In genomic region chr12:107549452-107550296, GRCm38 (mm10) we compare ENCODE assay signal across 14 mouse cellular contexts.
DNase-seq lines count a peak whose midpoint lies in the region; ATAC-seq and TF ChIP-seq lines count a peak whose summit lies in the region.
"Had no signal": no experiment of that assay in that cellular context is flagged by ENCODE, and none has a peak within 500 bp of the region (broad histone marks: within the 10 kb centered on the region; RNA-seq: fewer than 3 reads in every experiment).

No protein-coding gene starts in this region.

- no peaks in the 10 kb centered on the region; the same call in 1 of the 2 replicates for H3K27me3 ChIP-seq in cerebellum, adult 2 months (ENCODE audit: control insufficient read depth, insufficient read depth, low read length)
- no peaks in the 10 kb centered on the region for H3K27me3 ChIP-seq in embryonic facial prominence, embryonic 14.5 days (replicated peaks; ENCODE audit: control insufficient read depth, insufficient read depth, low read length)
- H3K27me3 ChIP-seq in limb, embryonic 12.5 days = no peaks in the 10 kb centered on the region
- H3K27me3 ChIP-seq: embryonic facial prominence, embryonic 13.5 days; lung, embryonic 15.5 days; midbrain, embryonic 12.5 days had no signal

- no peak overlapping the region for H3K9ac ChIP-seq in embryonic facial prominence, embryonic 14.5 days (ENCODE audit: low read depth, low read length)
- H3K9ac ChIP-seq in limb, embryonic 12.5 days (replicated peaks) = no peak overlapping the region
- H3K9ac ChIP-seq: embryonic facial prominence, embryonic 13.5 days; lung, embryonic 15.5 days; midbrain, embryonic 12.5 days had no signal

- ATAC-seq in cerebellum, adult (ENCODE audit: insufficient number of reproducible peaks, low FRiP score, low TSS enrichment) = no peak
- peak; percentile 76; the same call in 1 of the 2 replicates for ATAC-seq in embryonic facial prominence, embryonic 14.5 days (ENCODE audit: low read depth)
- ATAC-seq in limb, embryonic 12.5 days (ENCODE audit: insufficient number of reproducible peaks, insufficient read depth, low FRiP score, low TSS enrichment, low read depth) = no peak
- ATAC-seq: activated CD4-positive, CD25-positive, alpha-beta regulatory T cell, adult 4 months had no signal

- WGBS in cerebellum, adult 2 months = 6% methylated on average over 25 of the region's 25 CpGs
- 56% methylated on average over 25 of the region's 25 CpGs for WGBS in embryonic facial prominence, embryonic 14.5 days
- WGBS in limb, embryonic 12.5 days = 68% methylated on average over 25 of the region's 25 CpGs
- 81% methylated on average over 25 of the region's 25 CpGs for WGBS in lung, adult 2 months

- H3K4me3 ChIP-seq in cerebellum, adult 2 months (replicated peaks; ENCODE audit: insufficient read depth, low read depth, low read length) = peak overlapping the region; percentile 27
- H3K4me3 ChIP-seq in embryonic facial prominence, embryonic 14.5 days (ENCODE audit: low read depth, low read length) = no peak overlapping the region
- H3K4me3 ChIP-seq in limb, embryonic 12.5 days (replicated peaks) = no peak overlapping the region
- H3K4me3 ChIP-seq in lung, adult 2 months (replicated peaks; ENCODE audit: extremely low read depth, low read depth, low read length) = no peak overlapping the region
- H3K4me3 ChIP-seq: embryonic facial prominence, embryonic 13.5 days; lung, embryonic 15.5 days; midbrain, embryonic 12.5 days had no signal

- no peak for TF ChIP-seq POLR2A in cerebellum, adult 2 months (IDR thresholded peaks at IDR 0.05; ENCODE audit: borderline replicate concordance, insufficient read depth, low read length)
- TF ChIP-seq POLR2A in lung, adult 2 months (IDR thresholded peaks at IDR 0.05; ENCODE audit: borderline replicate concordance, extremely low read depth, low read depth, low read length) = no peak

- DNase-seq in cerebellum, adult 2 months = peak; percentile 13 to 15
- DNase-seq in layer of hippocampus, adult 11-12 months (ENCODE audit: low spot score) = peak; percentile 12
- no peak for DNase-seq in layer of hippocampus, adult 9-11 months
- DNase-seq in embryonic facial prominence, embryonic 14.5 days (ENCODE audit: low spot score) = peak; percentile 85
- DNase-seq in heart, adult 9 months (ENCODE audit: low spot score in 2 of 2) = no peak
- DNase-seq in lung, adult 2 months = no peak
- DNase-seq: kidney, adult 11 months; right cerebral cortex, postnatal 4 days had no signal

- H3K36me3 ChIP-seq in embryonic facial prominence, embryonic 14.5 days (ENCODE audit: control insufficient read depth, insufficient read depth, low read length) = no peaks in the 10 kb centered on the region
- H3K36me3 ChIP-seq in limb, embryonic 12.5 days = no peaks in the 10 kb centered on the region
- H3K36me3 ChIP-seq: embryonic facial prominence, embryonic 13.5 days; lung, embryonic 15.5 days; midbrain, embryonic 12.5 days had no signal

- H3K9me3 ChIP-seq in embryonic facial prominence, embryonic 14.5 days (ENCODE audit: control insufficient read depth, low read length) = no peaks in the 10 kb centered on the region
- no peaks in the 10 kb centered on the region for H3K9me3 ChIP-seq in limb, embryonic 12.5 days
- H3K9me3 ChIP-seq: embryonic facial prominence, embryonic 13.5 days; lung, embryonic 15.5 days; midbrain, embryonic 12.5 days had no signal

- TF ChIP-seq CTCF in cerebellum, adult 2 months (IDR thresholded peaks at IDR 0.05; ENCODE audit: borderline replicate concordance, insufficient read depth, low read depth, low read length) = no peak
- no peak for TF ChIP-seq CTCF in lung, adult 2 months (IDR thresholded peaks at IDR 0.05; ENCODE audit: insufficient read depth, low read length)

- peak overlapping the region; percentile 0; the same call in 1 of the 2 replicates for H3K4me2 ChIP-seq in embryonic facial prominence, embryonic 14.5 days (ENCODE audit: low read depth, low read length)
- H3K4me2 ChIP-seq in limb, embryonic 12.5 days = no peak overlapping the region
- H3K4me2 ChIP-seq: embryonic facial prominence, embryonic 13.5 days; lung, embryonic 15.5 days; midbrain, embryonic 12.5 days had no signal

- H3K27ac ChIP-seq in cerebellum, adult 2 months (ENCODE audit: insufficient read depth, low read length) = no peak overlapping the region
- H3K27ac ChIP-seq in embryonic facial prominence, embryonic 14.5 days (replicated peaks; ENCODE audit: low read depth, low read length) = no peak overlapping the region
- 0 out of 2 replicates have a peak overlapping the region, but pooled peaks have one; percentile 7 for H3K27ac ChIP-seq in limb, embryonic 12.5 days
- H3K27ac ChIP-seq: embryonic facial prominence, embryonic 13.5 days; lung, embryonic 15.5 days; midbrain, embryonic 12.5 days had no signal

- peaks cover 8% of the 10 kb centered on the region for H3K4me1 ChIP-seq in cerebellum, adult 2 months (ENCODE audit: control insufficient read depth, insufficient read depth, low read length)
- H3K4me1 ChIP-seq in embryonic facial prominence, embryonic 14.5 days (ENCODE audit: control insufficient read depth, insufficient read depth, low read length) = peaks cover 13% of the 10 kb centered on the region
- peaks cover 5% of the 10 kb centered on the region; the same call in 1 of the 2 replicates for H3K4me1 ChIP-seq in limb, embryonic 12.5 days (replicated peaks)
- no peaks in the 10 kb centered on the region for H3K4me1 ChIP-seq in lung, adult 2 months (ENCODE audit: control insufficient read depth, insufficient read depth, low read length)
- H3K4me1 ChIP-seq: midbrain, embryonic 12.5 days had no signal

Comparison
In these comparisons a context has a peak if more than half of its experiments do, and no peak if none do; other contexts are left out.
1. DNase-seq: peak in cerebellum, adult 2 months (2 of 2), layer of hippocampus, adult 11-12 months (single experiment) and embryonic facial prominence, embryonic 14.5 days (single experiment); none in layer of hippocampus, adult 9-11 months (single experiment), heart, adult 9 months (0 of 2) and lung, adult 2 months (single experiment).